23 mouse cellular contexts compared by ENCODE assay signal in genomic region chr10:99635796-99636195, GRCm38 (mm10).
DNase-seq lines count a peak whose midpoint lies in the region; ATAC-seq lines count a peak whose summit lies in the region.
"Had no signal": no experiment of that assay in that cellular context is flagged by ENCODE, and none has a peak within 500 bp of the region (broad histone marks: within the 10 kb centered on the region; RNA-seq: fewer than 3 reads in every experiment).

No protein-coding gene starts in this region.

- peaks cover 10% of the 10 kb centered on the region for H3K4me1 ChIP-seq in forebrain, embryonic 16.5 days (replicated peaks; ENCODE audit: control insufficient read depth, insufficient read depth, low read length)
- no peaks in the 10 kb centered on the region for H3K4me1 ChIP-seq in forebrain, embryonic 12.5 days
- H3K4me1 ChIP-seq in lung, embryonic 16.5 days (replicated peaks; ENCODE audit: control insufficient read depth, insufficient read depth, low read length) = no peaks in the 10 kb centered on the region
- H3K4me1 ChIP-seq: embryonic facial prominence, embryonic 15.5 days had no signal

- H3K9me3 ChIP-seq in forebrain, embryonic 16.5 days (ENCODE audit: control insufficient read depth, low read length) = no peaks in the 10 kb centered on the region
- no peaks in the 10 kb centered on the region for H3K9me3 ChIP-seq in forebrain, embryonic 12.5 days
- H3K9me3 ChIP-seq in lung, embryonic 16.5 days (ENCODE audit: control insufficient read depth, low read length) = no peaks in the 10 kb centered on the region
- H3K9me3 ChIP-seq: embryonic facial prominence, embryonic 15.5 days; heart, embryonic 13.5 days had no signal

- no peak overlapping the region for H3K9ac ChIP-seq in forebrain, embryonic 16.5 days (replicated peaks; ENCODE audit: low read depth, low read length)
- no peak overlapping the region for H3K9ac ChIP-seq in forebrain, embryonic 12.5 days
- H3K9ac ChIP-seq in lung, embryonic 16.5 days (ENCODE audit: low read length) = no peak overlapping the region
- H3K9ac ChIP-seq: embryonic facial prominence, embryonic 15.5 days; heart, embryonic 13.5 days had no signal

- H3K27me3 ChIP-seq in forebrain, embryonic 16.5 days (replicated peaks; ENCODE audit: control insufficient read depth, insufficient read depth, low read length) = no peaks in the 10 kb centered on the region
- no peaks in the 10 kb centered on the region; the same call in 1 of the 2 replicates for H3K27me3 ChIP-seq in forebrain, embryonic 12.5 days
- H3K27me3 ChIP-seq in lung, embryonic 16.5 days (ENCODE audit: control insufficient read depth, insufficient read depth, low read depth, low read length) = no peaks in the 10 kb centered on the region
- H3K27me3 ChIP-seq: embryonic facial prominence, embryonic 15.5 days; heart, embryonic 13.5 days had no signal

- H3K27ac ChIP-seq in forebrain, embryonic 16.5 days (ENCODE audit: low read length) = no peak overlapping the region
- H3K27ac ChIP-seq in forebrain, embryonic 12.5 days = no peak overlapping the region
- H3K27ac ChIP-seq in lung, embryonic 16.5 days (ENCODE audit: low read length) = no peak overlapping the region
- H3K27ac ChIP-seq: embryonic facial prominence, embryonic 15.5 days; gastrocnemius, adult 2 months; heart, embryonic 13.5 days had no signal

- peak; percentile 25 to 35 for DNase-seq in cerebellum, postnatal 10 days
- DNase-seq in cerebellum, postnatal 25 days = no peak
- DNase-seq in lung, postnatal 14 days = no peak
- DNase-seq in lung, postnatal 36 days = peak; percentile 52
- DNase-seq in urinary bladder, adult 2 months (ENCODE audit: low spot score) = no peak
- DNase-seq: adrenal gland, adult 8-10 months; adrenal gland, postnatal 36 days; B cell, adult 2 months; cerebellum, adult 11-12 months; cerebellum, adult 9-10 months; embryo, embryonic 11 days; gastrocnemius, adult 2 months; gastrocnemius, postnatal 25 days; heart, postnatal 36 days had no signal

- ATAC-seq in forebrain, embryonic 16.5 days = 0 out of 2 replicates have a peak, but pooled peaks have one; percentile 7
- no peak for ATAC-seq in forebrain, embryonic 12.5 days (ENCODE audit: low FRiP score)
- 0 out of 2 replicates have a peak, but pooled peaks have one; percentile 34 for ATAC-seq in lung, embryonic 16.5 days (ENCODE audit: low read depth)
- ATAC-seq: CD4-positive, CD25-positive, alpha-beta regulatory T cell, adult 4 months; hindbrain, embryonic 16.5 days had no signal

- no peak overlapping the region for H3K4me2 ChIP-seq in forebrain, embryonic 16.5 days (ENCODE audit: low read length)
- H3K4me2 ChIP-seq in forebrain, embryonic 12.5 days = no peak overlapping the region
- no peak overlapping the region for H3K4me2 ChIP-seq in lung, embryonic 16.5 days (ENCODE audit: low read depth, low read length)
- H3K4me2 ChIP-seq: embryonic facial prominence, embryonic 15.5 days; heart, embryonic 13.5 days had no signal

- no peak overlapping the region for H3K4me3 ChIP-seq in forebrain, embryonic 16.5 days (replicated peaks; ENCODE audit: low read length)
- H3K4me3 ChIP-seq in forebrain, embryonic 12.5 days (replicated peaks) = no peak overlapping the region
- H3K4me3 ChIP-seq in lung, embryonic 16.5 days (ENCODE audit: low read length) = no peak overlapping the region
- H3K4me3 ChIP-seq: embryonic facial prominence, embryonic 15.5 days; erythroblast, embryonic 14.5 days; gastrocnemius, adult 2 months; heart, embryonic 13.5 days had no signal

- WGBS in forebrain, embryonic 16.5 days = 42% methylated on average over 4 of the region's 4 CpGs
- WGBS in forebrain, embryonic 12.5 days = 74% methylated on average over 4 of the region's 4 CpGs
- WGBS in lung, embryonic 16.5 days = 76% methylated on average over 4 of the region's 4 CpGs

- H3K36me3 ChIP-seq in forebrain, embryonic 16.5 days (ENCODE audit: control insufficient read depth, insufficient read depth) = no peaks in the 10 kb centered on the region
- H3K36me3 ChIP-seq in forebrain, embryonic 12.5 days (replicated peaks) = no peaks in the 10 kb centered on the region
- no peaks in the 10 kb centered on the region for H3K36me3 ChIP-seq in lung, embryonic 16.5 days (ENCODE audit: control insufficient read depth, insufficient read depth, low read length)
- H3K36me3 ChIP-seq: embryonic facial prominence, embryonic 15.5 days; G1E; heart, embryonic 13.5 days had no signal

Comparison
In these comparisons a context has a peak if more than half of its experiments do, and no peak if none do; other contexts are left out.
1. DNase-seq: peak in cerebellum, postnatal 10 days (2 of 2) and lung, postnatal 36 days (single experiment); none in cerebellum, postnatal 25 days (0 of 2), lung, postnatal 14 days (single experiment) and urinary bladder, adult 2 months (single experiment).